Mouse (Mus musculus): ENCODE measurements at regions not wholly inside any gene's neighbourhood (a gene's known extent, or its start where the extent isn't known, plus 50 kb on each side); places are given as distances from the start of the nearest gene placed in this dataset.
"Not testable (repeated sequence)": the region's sequence is repeated elsewhere in the genome, so short reads cannot be mapped to it uniquely, and the experiment has no call there.

DNA sequence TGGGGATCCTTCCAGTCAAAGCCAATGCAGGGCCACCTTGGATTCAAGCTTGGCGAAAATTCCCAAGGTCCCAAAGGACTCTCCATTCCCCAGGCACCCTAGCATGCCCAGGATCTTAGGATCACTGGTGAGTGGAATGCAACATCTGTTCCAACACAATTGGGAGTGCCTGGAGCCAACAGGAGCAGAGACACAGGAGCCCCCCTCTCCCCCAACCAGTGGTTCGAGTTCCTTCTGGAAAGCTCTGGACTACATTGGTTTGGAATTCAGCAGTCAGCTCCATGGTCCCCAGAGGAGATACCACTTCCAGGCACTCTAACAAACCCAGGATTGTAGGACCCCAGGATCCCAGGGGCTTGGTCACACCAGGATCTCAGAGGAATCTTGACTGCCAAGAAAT lies 150.0 kb downstream of the Mycs start:
- DNase-seq (ENCODE audit: low read depth, low spot score) = not testable (repeated sequence)

DNA sequence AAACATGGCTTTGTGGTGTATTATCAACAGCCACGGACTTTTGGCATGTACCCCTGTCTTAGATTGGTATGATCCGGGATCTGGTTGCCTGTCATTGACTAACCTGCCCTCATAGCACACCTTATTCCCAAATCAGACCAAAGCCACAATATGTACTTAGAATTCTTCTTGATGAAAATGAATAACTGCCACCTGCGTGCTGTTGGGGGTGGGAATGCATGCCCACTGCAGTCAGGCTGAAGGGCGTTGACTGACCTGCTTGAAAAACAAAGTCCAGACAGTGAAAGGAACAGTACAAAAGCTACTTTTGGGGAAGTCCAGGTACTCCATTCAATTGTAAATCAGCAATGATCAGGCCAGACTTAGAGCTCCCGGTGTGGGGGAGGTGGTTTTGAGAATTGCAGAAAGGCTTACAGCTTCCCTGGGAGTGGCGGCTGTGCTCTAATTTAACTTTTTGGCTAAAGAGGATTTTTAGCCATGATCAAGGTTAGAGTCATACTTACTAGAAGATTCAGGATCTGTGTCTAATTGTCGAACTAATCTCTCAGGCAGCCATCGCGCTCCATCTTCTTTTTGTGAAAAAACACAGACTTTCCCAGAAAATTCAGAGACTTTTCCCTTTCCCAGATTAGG lies 157.8 kb downstream of the Mycs start:
- peak; percentile 2 for DNase-seq (ENCODE audit: low read depth, low spot score)

DNA sequence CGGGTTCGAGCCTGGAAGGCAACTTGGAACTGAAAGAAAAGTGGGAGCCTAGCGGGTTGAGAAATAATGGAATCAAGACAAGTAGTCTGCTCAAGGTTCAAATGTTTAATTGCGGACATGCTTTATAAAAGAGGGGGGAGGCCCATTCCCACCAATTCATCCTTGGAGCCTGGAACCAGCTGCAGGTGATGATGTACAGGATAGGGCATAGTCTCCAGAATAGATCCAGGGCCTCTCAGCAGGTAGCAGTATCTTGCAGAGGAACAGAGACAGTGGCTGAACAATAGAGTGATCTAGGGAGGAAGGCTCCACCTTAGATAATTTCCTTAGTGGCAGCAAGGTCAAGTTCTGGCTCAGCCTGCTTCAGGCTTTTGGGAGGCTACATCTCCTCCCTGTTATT lies 158.5 kb downstream of the Mycs start:
- not testable (repeated sequence) for DNase-seq (ENCODE audit: low read depth, low spot score)

Measured in R1 (cell line).